Mouse (Mus musculus) spleen, adult 2 months (tissue): Measurements from ENCODE around the gene Ywhah.

ENCODE experiments used
- CTCF ChIP-seq: fragments of 200-500 bp; IDR thresholded peaks from 2 replicates; pipeline ENCODE4 v1.5.1; 2011; ENCODE audit warnings: mild to moderate bottlenecking, inconsistent platforms; ENCODE audit not compliant: insufficient read depth, insufficient read length, insufficient replicate concordance; ENCODE audit errors: extremely low read depth
- POLR2A ChIP-seq: fragments of 200-500 bp; IDR thresholded peaks from 2 replicates; pipeline ENCODE4 v1.6.1; 2011; ENCODE audit warnings: low read depth, low read length, inconsistent platforms

- no peak for TF ChIP-seq CTCF
- no peak for TF ChIP-seq POLR2A
Observed at GRCm38 (mm10) chr5:33011132-33012106, 7.2 kb upstream of the Ywhah start.
